Mouse (Mus musculus) olfactory bulb, adult 2 months (tissue): ENCODE measurements around the gene Ercc2. TPM values are rescaled to one million over a fixed set of nuclear protein-coding genes. Genes with fewer than 3 reads are reported as not detected.

Source experiments
- H3K27ac ChIP-seq: fragments of 200-500 bp; 2 replicates; pipeline ENCODE4 v1.5.1; 2012; ENCODE audit warnings: low read depth, low read length; ENCODE audit not compliant: insufficient read depth
- H3K4me1 ChIP-seq: fragments of 200-500 bp; 2 replicates; pipeline ENCODE4 v1.6.1; 2012; ENCODE audit warnings: low read length; ENCODE audit not compliant: control insufficient read depth, insufficient read depth
- H3K4me3 ChIP-seq: fragments of 200-500 bp; 2 replicates; pipeline ENCODE4 v1.5.1; 2012; ENCODE audit warnings: mild to moderate bottlenecking, low read depth, low read length, moderate library complexity; ENCODE audit not compliant: insufficient read depth
- CTCF ChIP-seq: fragments of 200-500 bp; IDR thresholded peaks from 2 replicates; pipeline ENCODE4 v1.5.1; 2012; ENCODE audit warnings: low read depth, mild to moderate bottlenecking, low read length, moderate library complexity; ENCODE audit not compliant: insufficient read depth
- POLR2A ChIP-seq: fragments of 200-500 bp; IDR thresholded peaks from 2 replicates; pipeline ENCODE4 v1.6.1; 2012; ENCODE audit warnings: mild to moderate bottlenecking, low read depth, low read length, moderate library complexity; ENCODE audit not compliant: insufficient read depth
- WGBS: fragments of 180-500 bp; shearing (Covaris S2); methylation state at CpG from one replicate; pipeline ENCODE4 v1.1.7; 2018; 5-methylcytosine and 5-hydroxymethylcytosine counted together
- polyA plus RNA-seq: library from polyadenylated mRNA; stranded (reverse); fragments of >200 nt; gene quantifications from 2 replicates; pipeline ENCODE4 v1.2.4, GENCODE M21; 2012; ENCODE audit warnings: low replicate concordance; ENCODE audit not compliant: missing spikeins, insufficient read depth, insufficient read length

The Ercc2 gene
- polyA plus RNA-seq, 1 experiment, result not detected

GRCm38 (mm10) chr7:19369823-19370425, 11.9 kb upstream of the Ercc2 start:
- Histone ChIP-seq H3K27ac (no peak overlapping the region), H3K4me1 (peaks cover 9% of the 10 kb centered on the region), H3K4me3 (peak overlapping the region; percentile 50)
- TF ChIP-seq CTCF (peak; percentile 86), POLR2A (peak; percentile 48; the same call in 1 of the 2 replicates)
- 10% methylated on average over 46 of the region's 46 CpGs for WGBS

GRCm38 (mm10) chr7:19373367-19373766, 8.4 kb upstream of the Ercc2 start:
- H3K4me1 ChIP-seq, result peaks cover 9% of the 10 kb centered on the region
- H3K27ac ChIP-seq, result no peak overlapping the region
- no peak overlapping the region for H3K4me3 ChIP-seq
- 86% methylated on average over 2 of the region's 2 CpGs for WGBS
- TF ChIP-seq POLR2A, result no peak
- TF ChIP-seq CTCF, result no peak

- no peak overlapping the region for H3K27ac ChIP-seq
- H3K4me1 ChIP-seq, result no peaks in the 10 kb centered on the region
- TF ChIP-seq POLR2A (no peak), CTCF (no peak)
- H3K4me3 ChIP-seq, result no peak overlapping the region
- 75% methylated on average over 18 of the region's 18 CpGs for WGBS
These were observed 6.4 kb upstream of the Ercc2 start for GRCm38 (mm10) chr7:19375368-19375767.

- H3K4me3 ChIP-seq, result no peak overlapping the region
- H3K4me1 ChIP-seq, result no peaks in the 10 kb centered on the region
- 92% methylated on average over 4 of the region's 4 CpGs for WGBS
- TF ChIP-seq CTCF (no peak), POLR2A (no peak)
- H3K27ac ChIP-seq, result no peak overlapping the region
These were observed 5.8 kb upstream of the Ercc2 start for GRCm38 (mm10) chr7:19376019-19376418.

- Histone ChIP-seq H3K4me1 (no peaks in the 10 kb centered on the region), H3K27ac (no peak overlapping the region), H3K4me3 (no peak overlapping the region)
- no peak for TF ChIP-seq POLR2A
- TF ChIP-seq CTCF, result no peak
- WGBS, result 75% methylated on average over 8 of the region's 8 CpGs
These were observed 3.8 kb upstream of the Ercc2 start for GRCm38 (mm10) chr7:19378049-19378448.

GRCm38 (mm10) chr7:19382166-19382541, 344 bp downstream of the Ercc2 start:
- H3K27ac ChIP-seq, result no peak overlapping the region
- TF ChIP-seq POLR2A (no peak), CTCF (no peak)
- peak overlapping the region; percentile 94 for H3K4me3 ChIP-seq
- H3K4me1 ChIP-seq, result peaks cover 8% of the 10 kb centered on the region
- WGBS, result under 1% methylated on average over 29 of the region's 37 CpGs

GRCm38 (mm10) chr7:19383708-19384107, 1.9 kb downstream of the Ercc2 start:
- 88% methylated on average over 9 of the region's 9 CpGs for WGBS
- TF ChIP-seq POLR2A (no peak), CTCF (no peak)
- no peak overlapping the region for H3K4me3 ChIP-seq
- H3K27ac ChIP-seq, result no peak overlapping the region
- peaks cover 8% of the 10 kb centered on the region for H3K4me1 ChIP-seq

- H3K4me1 ChIP-seq, result peaks cover 11% of the 10 kb centered on the region
- no peak overlapping the region for H3K4me3 ChIP-seq
- H3K27ac ChIP-seq, result no peak overlapping the region
- no peak for TF ChIP-seq CTCF
- 59% methylated on average over 10 of the region's 10 CpGs for WGBS
These were observed 7.0 kb downstream of the Ercc2 start for GRCm38 (mm10) chr7:19388699-19389413.

- TF ChIP-seq CTCF, result no peak
- no peak for TF ChIP-seq POLR2A
- H3K4me1 ChIP-seq, result no peaks in the 10 kb centered on the region
- H3K4me3 ChIP-seq, result no peak overlapping the region
- H3K27ac ChIP-seq, result no peak overlapping the region
- 93% methylated on average over 8 of the region's 8 CpGs for WGBS
These were observed 12.7 kb downstream of the Ercc2 start for GRCm38 (mm10) chr7:19394484-19394883.
